Mouse (Mus musculus) myocyte (in vitro differentiated cells): ENCODE data around the gene Atf4.

Source experiments
- CEBPB ChIP-seq: IDR thresholded peaks from 2 replicates; pipeline ENCODE4 v1.6.1; 2011; ENCODE audit warnings: mild to moderate bottlenecking, moderate library complexity; ENCODE audit not compliant: poor library complexity, insufficient read depth, severe bottlenecking
- E2F4 ChIP-seq: IDR thresholded peaks from one replicate; pipeline ENCODE4 v1.6.1; 2011; ENCODE audit warnings: mild to moderate bottlenecking, control low read depth, moderate library complexity; ENCODE audit not compliant: insufficient read depth
- MAX ChIP-seq: IDR thresholded peaks from one replicate; pipeline ENCODE4 v1.6.1; 2011; ENCODE audit warnings: low read depth, mild to moderate bottlenecking, control low read depth
- MYOD1 ChIP-seq, 3 experiments: IDR thresholded peaks; one replicate each; pipeline ENCODE4 v1.6.1; 2011; ENCODE audit warnings: control low read depth in 2 of 3, low read depth in 2 of 3, mild to moderate bottlenecking in 2 of 3, moderate library complexity in 1 of 3; ENCODE audit not compliant: insufficient read length in 2 of 3, control insufficient read depth in 1 of 3
- MYOG ChIP-seq, 3 experiments: IDR thresholded peaks; one replicate each; pipeline ENCODE4 v1.6.1; 2011; ENCODE audit warnings: control low read depth in 2 of 3, low read depth in 2 of 3, mild to moderate bottlenecking in 2 of 3; ENCODE audit not compliant: insufficient read length in 2 of 3, control insufficient read depth in 1 of 3, insufficient read depth in 1 of 3
- POLR2A ChIP-seq: IDR thresholded peaks from one replicate; pipeline ENCODE4 v1.6.1; 2011; ENCODE audit warnings: low read depth, mild to moderate bottlenecking, control low read depth, moderate library complexity; ENCODE audit not compliant: insufficient read length
- POLR2AphosphoS2 ChIP-seq: IDR thresholded peaks from one replicate; pipeline ENCODE4 v1.6.1; 2011; ENCODE audit warnings: low read depth, control low read depth; ENCODE audit not compliant: insufficient read length
- SRF ChIP-seq: IDR thresholded peaks from one replicate; pipeline ENCODE4 v1.6.1; 2011; ENCODE audit warnings: low read depth; ENCODE audit not compliant: control insufficient read depth, insufficient read length
- TCF12 ChIP-seq: IDR thresholded peaks from one replicate; pipeline ENCODE4 v1.6.1; 2011; ENCODE audit warnings: mild to moderate bottlenecking, control low read depth; ENCODE audit not compliant: poor library complexity, insufficient read depth, severe bottlenecking
- TCF3 ChIP-seq: IDR thresholded peaks from one replicate; pipeline ENCODE4 v1.6.1; 2011; ENCODE audit warnings: low read depth, control low read depth; ENCODE audit not compliant: insufficient read length
- USF1 ChIP-seq: IDR thresholded peaks from one replicate; pipeline ENCODE4 v1.6.1; 2011; ENCODE audit warnings: low read depth, mild to moderate bottlenecking, control low read depth, moderate library complexity

GRCm38 (mm10) chr15:80223751-80224150 lies 31.2 kb upstream of the Atf4 start:
- TF ChIP-seq POLR2AphosphoS2 (no peak), POLR2A (no peak), MYOD1 (IDR thresholded peaks at IDR 0.05; ENCODE audit: control insufficient read depth in 1 of 3, insufficient read length in 2 of 3, low read depth in 2 of 3) (no peak), USF1 (no peak), TCF12 (no peak), TCF3 (no peak), E2F4 (no peak), MAX (no peak), SRF (no peak), MYOG (IDR thresholded peaks at IDR 0.05; ENCODE audit: control insufficient read depth in 1 of 3, insufficient read depth in 1 of 3, insufficient read length in 2 of 3, low read depth in 2 of 3) (no peak), CEBPB (no peak)
